Mouse (Mus musculus) large intestine, adult 2 months (tissue): Measurements from ENCODE around the gene Gm47955. TPM values are rescaled to one million over a fixed set of nuclear protein-coding genes. Genes with fewer than 3 reads are reported as not detected.
A peak's percentile ranks its signal among the peaks of the same experiment; 100 is the strongest.
"Not testable (repeated sequence)": the region's sequence is repeated elsewhere in the genome, so short reads cannot be mapped to it uniquely, and the experiment has no call there.

Experiments
- DNase-seq: peaks from one replicate; pipeline ENCODE4 v3.0.0-alpha.2; 2012; ENCODE audit warnings: low read depth, low spot score
- WGBS: fragments of 180-500 bp; shearing (Covaris S2); methylation state at CpG from one replicate; pipeline ENCODE4 v1.1.7; 2018; 5-methylcytosine and 5-hydroxymethylcytosine counted together
- polyA plus RNA-seq: library from polyadenylated mRNA; depleted of rRNA; stranded (reverse); fragments of >200 nt; gene quantifications from 2 replicates; pipeline ENCODE4 v1.2.3, GENCODE M21; 2012; rRNA removed

Gm47955 gene
- polyA plus RNA-seq, 1 experiment = not detected

- peak; percentile 72 for DNase-seq
- WGBS = 23% methylated on average over 4 of the region's 4 CpGs
Observed at GRCm38 (mm10) chr1:82991062-82991461, 31.0 kb downstream of the Gm47955 start.

GRCm38 (mm10) chr1:82991596-82991995, 31.5 kb downstream of the Gm47955 start:
- 70% methylated on average over 3 of the region's 3 CpGs for WGBS
- no peak for DNase-seq

- peak; percentile 69 for DNase-seq
- WGBS = 39% methylated on average over 6 of the region's 6 CpGs
Observed at GRCm38 (mm10) chr1:82992093-82992492, 32.0 kb downstream of the Gm47955 start.

- DNase-seq = no peak
- 94% methylated on average over 3 of the region's 3 CpGs for WGBS
Observed at GRCm38 (mm10) chr1:82993947-82994346, 33.9 kb downstream of the Gm47955 start.

- not testable (repeated sequence) for DNase-seq
- 97% methylated on average over 9 of the region's 9 CpGs for WGBS
Observed at GRCm38 (mm10) chr1:83000306-83000705, 40.2 kb downstream of the Gm47955 start, which contains the start of gene Gm47959. TSS of gene Gm47959 (plus strand) at chr1:83000548.

- 70% methylated on average over 8 of the region's 8 CpGs for WGBS
- DNase-seq = no peak
Observed at GRCm38 (mm10) chr1:83006218-83007179, 46.4 kb downstream of the Gm47955 start.

GRCm38 (mm10) chr1:83007471-83007870, 47.4 kb downstream of the Gm47955 start:
- WGBS = 36% methylated on average over 6 of the region's 6 CpGs
- no peak for DNase-seq

Other genes with a start within 250 kb of the Gm47955 start
- gene Mff, start 235.4 kb upstream of the Gm47955 start, polyA plus RNA-seq = 30.8 and 40.5 TPM in 2 replicates
- gene Tm4sf20, start 191.8 kb upstream of the Gm47955 start, polyA plus RNA-seq = 281 and 316 TPM in 2 replicates
- gene Gm47791, start 189.0 kb upstream of the Gm47955 start, polyA plus RNA-seq = not detected in 2 replicates
- 35.2 and 46.2 TPM in 2 replicates for gene Agfg1, start 120.8 kb upstream of the Gm47955 start, polyA plus RNA-seq
- 0.74 and 1.2 TPM in 2 replicates for gene A030005L19Rik, start 47.0 kb upstream of the Gm47955 start, polyA plus RNA-seq
- not detected in 2 replicates for gene A030014E15Rik, start 35.4 kb upstream of the Gm47955 start, polyA plus RNA-seq
- gene Gm6217, start 28.9 kb upstream of the Gm47955 start, polyA plus RNA-seq = not detected in 2 replicates
- not detected in 2 replicates for gene A030003K21Rik, start 16.9 kb upstream of the Gm47955 start, polyA plus RNA-seq
- not detected in 2 replicates for gene Gm7544, start 4.3 kb upstream of the Gm47955 start, polyA plus RNA-seq
- gene Gm47959, start 40.3 kb downstream of the Gm47955 start, polyA plus RNA-seq = not detected in 2 replicates
- 0.12 and 0.60 TPM in 2 replicates for gene Slc19a3, start 78.2 kb downstream of the Gm47955 start, polyA plus RNA-seq
- gene Krtap28-10, start 82.2 kb downstream of the Gm47955 start, polyA plus RNA-seq = not detected in 2 replicates
- not detected in 2 replicates for gene Gm47969, start 84.6 kb downstream of the Gm47955 start, polyA plus RNA-seq
- gene A030005K14Rik, start 99.1 kb downstream of the Gm47955 start, polyA plus RNA-seq = not detected in 2 replicates
- not detected in 2 replicates for gene Krtap28-13, start 100.6 kb downstream of the Gm47955 start, polyA plus RNA-seq
- 3.6 and 6.0 TPM in 2 replicates for gene Ccl20, start 156.5 kb downstream of the Gm47955 start, polyA plus RNA-seq
- gene Daw1, start 199.5 kb downstream of the Gm47955 start, polyA plus RNA-seq = not detected in 2 replicates